Mouse (Mus musculus) forelimb bud, embryonic 11.5 days (tissue): Measurements from ENCODE around the gene Cbx7.

ENCODE experiments used
- DNase-seq: peaks from one replicate; pipeline ENCODE4 v3.0.0-alpha.2; 2012; ENCODE audit warnings: low read depth, low spot score

Cbx7 gene

GRCm38 (mm10) chr15:80001601-80002000 is 30.7 kb upstream of the Cbx7 start:
- no peak for DNase-seq

DNA sequence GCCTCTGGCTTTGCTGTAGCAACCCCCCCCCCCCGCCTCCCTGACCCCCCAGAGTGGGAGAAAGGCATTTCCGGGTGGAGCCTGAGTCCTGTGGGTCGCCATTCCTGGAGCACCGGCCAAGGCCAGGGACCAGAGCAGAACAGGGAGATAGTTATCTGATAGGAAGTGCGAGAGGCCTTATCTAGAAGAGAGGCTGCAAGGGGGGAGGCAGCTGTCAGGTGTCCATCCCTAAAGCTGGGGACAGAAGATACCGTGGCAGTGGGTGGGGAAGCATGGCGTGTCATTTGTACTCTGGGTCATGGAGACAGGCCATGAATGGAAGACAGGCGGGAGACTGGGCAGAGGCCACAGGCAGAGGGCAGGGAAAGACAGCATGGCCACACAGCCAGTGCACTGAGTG is 29.8 kb upstream of the Cbx7 start:
- DNase-seq, result no peak

DNA sequence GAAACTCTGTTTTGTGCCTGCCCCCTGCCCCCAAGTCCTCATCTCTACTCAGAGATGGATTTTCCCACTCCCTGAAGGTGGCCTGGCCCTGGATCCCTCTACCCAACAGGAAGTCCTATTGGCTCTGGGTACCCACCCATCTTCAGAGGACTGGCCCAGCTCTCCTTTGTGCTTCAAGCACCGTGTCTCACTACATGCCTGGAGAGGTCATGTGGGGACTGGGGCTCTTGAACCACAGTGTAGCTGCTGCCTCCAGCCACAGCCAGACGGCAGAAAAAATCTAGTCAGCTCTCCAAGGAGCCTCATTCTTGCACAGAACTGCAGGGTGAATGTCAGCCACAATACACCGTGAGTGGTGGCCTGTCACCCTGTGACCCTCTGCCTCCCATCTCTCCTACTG is 27.1 kb upstream of the Cbx7 start:
- DNase-seq, result no peak

- DNase-seq, result no peak
These were observed 25.9 kb upstream of the Cbx7 start for GRCm38 (mm10) chr15:79996781-79997180.

- DNase-seq, result no peak
These were observed 24.6 kb upstream of the Cbx7 start for GRCm38 (mm10) chr15:79995552-79995951.

DNA sequence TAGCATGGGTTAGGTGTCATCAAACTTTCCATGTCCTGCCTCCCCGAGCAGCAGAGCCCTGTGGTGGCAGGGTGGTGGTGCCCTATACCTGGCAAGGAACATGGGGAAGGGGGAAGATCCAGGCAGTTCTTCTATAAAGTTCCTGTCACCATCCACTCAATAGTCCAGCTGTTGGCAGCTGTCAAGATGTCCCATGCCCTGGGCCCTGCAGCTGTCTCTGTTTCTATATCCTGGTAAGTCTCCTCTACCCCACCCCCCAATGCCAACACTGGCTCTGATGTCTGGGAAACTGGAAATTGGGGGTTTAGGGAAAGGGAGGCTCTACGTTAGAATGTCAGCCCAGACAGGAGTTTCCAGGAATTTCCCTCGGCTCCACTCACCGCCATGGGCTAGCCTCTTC is 23.6 kb upstream of the Cbx7 start:
- DNase-seq, result no peak

GRCm38 (mm10) chr15:79986182-79986581 is 15.3 kb upstream of the Cbx7 start:
- DNase-seq, result no peak

DNA sequence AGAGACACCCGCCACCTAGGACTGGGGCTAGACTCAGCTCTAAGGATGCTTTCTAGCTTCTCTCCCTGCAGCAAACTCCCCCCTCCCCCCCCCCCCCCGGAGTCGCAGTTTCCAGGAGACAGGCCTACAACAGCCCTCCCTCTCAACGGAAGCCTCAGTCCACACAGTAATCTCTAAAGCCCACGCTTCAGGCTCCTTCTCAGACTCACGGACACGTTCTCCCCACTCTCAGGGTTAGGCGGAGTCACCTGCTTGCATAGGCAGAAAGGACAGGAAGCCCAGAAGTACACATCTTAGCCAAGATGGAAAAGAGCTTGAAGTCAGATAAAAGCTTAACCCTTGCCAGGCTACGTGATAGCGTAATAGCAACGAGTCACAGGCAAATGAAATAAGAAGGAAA is 14.6 kb upstream of the Cbx7 start:
- DNase-seq, result no peak

GRCm38 (mm10) chr15:79984152-79984551 is 13.2 kb upstream of the Cbx7 start:
- no peak for DNase-seq

- no peak for DNase-seq
These were observed 9.8 kb upstream of the Cbx7 start for GRCm38 (mm10) chr15:79980716-79981115.

DNA sequence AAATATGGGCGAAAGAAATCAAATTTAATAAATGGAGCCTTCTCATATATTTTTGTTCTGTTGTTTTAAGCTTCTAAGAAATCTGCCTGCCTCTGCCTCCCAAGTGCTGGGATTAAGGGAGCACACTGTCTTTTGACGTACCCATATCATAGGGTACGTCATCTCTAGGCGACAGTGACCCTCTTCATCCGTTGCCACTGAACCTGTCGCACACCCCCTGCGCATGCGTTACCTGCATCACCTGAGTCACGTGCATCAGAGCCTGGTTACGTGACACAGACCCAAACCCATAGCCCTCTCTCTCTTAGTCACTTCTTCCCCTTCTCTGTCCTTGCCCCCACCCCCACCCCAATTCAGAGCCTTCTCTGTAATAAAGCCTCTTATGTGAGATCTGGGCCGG is 1.3 kb upstream of the Cbx7 start:
- no peak for DNase-seq

DNA sequence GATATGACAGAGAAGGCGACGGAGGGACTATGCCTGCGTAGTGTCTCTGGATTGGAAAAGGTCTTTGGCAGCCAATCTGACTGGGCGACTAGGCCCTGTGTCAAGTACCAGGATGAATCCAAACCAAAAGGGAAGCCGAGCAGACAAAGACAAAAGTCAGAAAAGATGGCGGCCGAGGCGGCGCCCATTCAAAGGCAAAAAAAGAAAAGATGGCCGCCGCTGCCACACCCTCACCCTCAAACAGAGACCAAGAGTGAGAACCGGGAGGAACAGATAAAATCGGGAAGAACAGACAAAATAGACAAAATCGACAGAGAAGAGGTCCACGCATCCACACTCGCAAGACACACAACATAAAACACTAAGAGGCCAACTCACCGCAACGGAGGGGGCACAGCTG is 428 bp downstream of the Cbx7 start:
- DNase-seq, result no peak

DNA sequence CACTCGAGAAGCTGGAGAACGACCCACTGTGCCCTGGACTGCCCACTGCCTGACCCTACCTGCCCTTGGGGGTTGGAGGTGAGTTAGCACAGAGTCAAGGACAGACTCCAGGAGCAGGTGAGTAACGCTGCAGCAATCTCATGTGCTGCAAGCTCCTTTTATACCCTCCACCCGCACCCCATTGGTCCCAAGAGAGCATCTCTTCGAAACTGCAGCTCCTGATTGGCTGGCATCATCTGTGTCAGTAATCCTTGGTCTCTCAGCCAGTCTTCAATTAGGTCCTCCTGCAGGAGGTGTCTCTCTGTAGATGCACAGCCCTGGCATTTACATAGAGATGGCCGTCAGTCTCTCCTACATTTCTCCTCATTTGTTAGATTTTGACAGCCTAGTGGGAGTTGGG is 3.6 kb downstream of the Cbx7 start:
- no peak for DNase-seq

DNA sequence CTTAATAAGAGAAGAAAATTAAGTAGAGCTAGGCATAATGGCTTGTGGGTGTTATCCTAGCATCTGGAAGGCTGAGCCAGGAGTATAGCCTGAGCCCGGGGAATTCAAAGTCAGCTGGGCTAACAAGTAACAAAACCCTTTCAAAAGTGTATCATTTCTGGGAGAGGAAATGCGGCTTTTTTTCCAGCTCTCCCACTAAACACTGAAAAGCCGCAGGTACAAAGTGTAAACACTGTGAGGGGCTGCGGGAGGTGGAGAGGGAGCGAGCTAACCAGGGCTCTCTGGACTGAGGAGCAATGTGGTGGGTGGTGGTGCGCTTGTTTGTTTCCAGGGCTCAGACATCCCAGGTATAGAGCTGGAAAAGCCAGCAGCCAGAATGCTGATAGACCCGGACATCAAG is 6.5 kb downstream of the Cbx7 start:
- no peak for DNase-seq

GRCm38 (mm10) chr15:79962661-79963060 is 8.3 kb downstream of the Cbx7 start:
- no peak for DNase-seq

DNA sequence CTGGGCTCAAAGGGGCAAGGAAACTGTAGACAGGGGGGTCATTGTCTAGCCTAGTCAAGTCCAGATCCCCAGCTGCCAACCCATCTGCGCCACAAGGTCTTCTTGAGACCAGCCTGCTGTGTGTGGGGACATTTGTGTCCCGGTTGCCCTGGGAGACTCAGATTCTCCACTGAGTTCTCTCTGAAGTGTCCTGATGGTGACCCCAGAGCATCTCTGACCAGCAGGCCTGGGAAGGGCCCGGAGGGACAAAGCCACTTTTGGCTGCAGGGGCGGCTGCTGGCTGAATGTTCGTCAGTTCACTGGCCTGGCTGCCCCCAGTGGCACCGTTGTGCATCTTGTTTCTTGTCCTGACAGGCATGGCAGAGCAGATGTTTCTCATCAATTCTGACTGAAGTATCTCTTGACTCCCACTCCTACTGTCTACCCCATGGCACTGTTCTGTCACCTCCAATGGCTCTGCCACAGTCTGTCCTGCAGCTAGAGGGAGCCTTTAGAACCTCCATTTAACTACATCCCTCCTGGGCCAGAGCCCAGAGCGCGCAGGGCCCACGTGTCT is 9.5 kb downstream of the Cbx7 start:
- no peak for DNase-seq

- no peak for DNase-seq
These were observed 12.5 kb downstream of the Cbx7 start for GRCm38 (mm10) chr15:79958418-79958817.

GRCm38 (mm10) chr15:79956559-79956958 is 14.4 kb downstream of the Cbx7 start:
- no peak for DNase-seq

DNA sequence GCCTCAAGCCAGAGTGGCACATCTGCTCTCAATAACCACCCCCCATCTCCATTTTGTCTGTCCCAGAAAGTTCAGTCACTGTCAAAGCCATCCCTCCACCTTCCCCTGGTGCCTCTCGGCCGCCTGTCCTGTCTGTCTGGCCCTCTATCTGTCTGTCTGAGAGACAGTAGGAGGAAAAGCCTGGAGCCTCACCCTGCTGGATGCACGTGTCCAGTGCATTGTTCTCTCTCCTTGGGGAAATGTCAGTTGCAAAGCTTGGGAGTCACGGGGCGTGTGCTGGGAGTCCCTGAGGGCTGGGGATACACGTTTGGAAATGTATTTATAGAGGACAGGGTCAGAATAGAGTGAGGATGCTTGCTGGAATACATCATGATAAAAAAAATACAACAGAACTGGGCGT is 17.4 kb downstream of the Cbx7 start:
- no peak for DNase-seq

- DNase-seq, result no peak
These were observed 18.3 kb downstream of the Cbx7 start for GRCm38 (mm10) chr15:79952504-79953231.

GRCm38 (mm10) chr15:79951730-79952503 is 19.0 kb downstream of the Cbx7 start:
- no peak for DNase-seq

DNA sequence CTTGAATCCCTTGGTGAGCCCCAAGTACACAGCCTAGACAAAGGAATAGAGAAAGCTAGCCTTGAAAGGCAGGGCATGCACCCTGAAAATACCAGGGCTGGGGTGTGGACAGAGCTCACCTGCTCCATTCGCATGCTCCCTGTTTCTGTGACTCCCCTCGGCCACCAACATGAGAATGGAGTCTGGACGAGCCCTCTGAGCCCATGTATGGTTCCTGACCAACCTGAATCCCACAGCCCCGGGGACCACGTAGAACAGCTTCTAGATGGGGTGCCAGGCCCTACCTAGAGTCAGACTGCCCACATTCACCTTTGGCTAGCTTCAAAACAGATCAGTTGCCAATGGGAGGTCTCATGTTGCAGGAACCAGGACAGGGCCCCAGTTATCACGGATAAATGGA is 19.7 kb downstream of the Cbx7 start:
- DNase-seq, result no peak
